Mouse (Mus musculus) myocyte (in vitro differentiated cells): ENCODE data around the gene Prr14. TPM values are rescaled to one million over a fixed set of nuclear protein-coding genes. Genes with fewer than 3 reads are reported as not detected.
A peak's percentile ranks its signal among the peaks of the same experiment; 100 is the strongest.

Experiments
- H3K27me3 ChIP-seq: one replicate; pipeline ENCODE4 v1.6.1; 2011; ENCODE audit not compliant: control insufficient read depth, insufficient read depth, insufficient read length
- H3K36me3 ChIP-seq: one replicate; pipeline ENCODE4 v1.6.1; 2011; ENCODE audit not compliant: control insufficient read depth, insufficient read depth
- H3K4me2 ChIP-seq: one replicate; pipeline ENCODE4 v1.6.1; 2011; ENCODE audit warnings: low read depth, control low read depth
- H3K4me3 ChIP-seq: one replicate; pipeline ENCODE4 v1.5.1; 2011; ENCODE audit warnings: mild to moderate bottlenecking, control low read depth, moderate library complexity
- H3K79me2 ChIP-seq: one replicate; pipeline ENCODE4 v1.6.1; 2011; ENCODE audit not compliant: control insufficient read depth, insufficient read depth
- H3ac ChIP-seq: one replicate; pipeline ENCODE4 v1.6.1; 2011; ENCODE audit not compliant: control insufficient read depth, insufficient read length
- CEBPB ChIP-seq: IDR thresholded peaks from 2 replicates; pipeline ENCODE4 v1.6.1; 2011; ENCODE audit warnings: mild to moderate bottlenecking, moderate library complexity; ENCODE audit not compliant: poor library complexity, insufficient read depth, severe bottlenecking
- E2F4 ChIP-seq: IDR thresholded peaks from one replicate; pipeline ENCODE4 v1.6.1; 2011; ENCODE audit warnings: mild to moderate bottlenecking, control low read depth, moderate library complexity; ENCODE audit not compliant: insufficient read depth
- MAX ChIP-seq: IDR thresholded peaks from one replicate; pipeline ENCODE4 v1.6.1; 2011; ENCODE audit warnings: low read depth, mild to moderate bottlenecking, control low read depth
- MYOD1 ChIP-seq, 3 experiments: IDR thresholded peaks; one replicate each; pipeline ENCODE4 v1.6.1; 2011; ENCODE audit warnings: control low read depth in 2 of 3, low read depth in 2 of 3, mild to moderate bottlenecking in 2 of 3, moderate library complexity in 1 of 3; ENCODE audit not compliant: insufficient read length in 2 of 3, control insufficient read depth in 1 of 3
- MYOG ChIP-seq, 3 experiments: IDR thresholded peaks; one replicate each; pipeline ENCODE4 v1.6.1; 2011; ENCODE audit warnings: control low read depth in 2 of 3, low read depth in 2 of 3, mild to moderate bottlenecking in 2 of 3; ENCODE audit not compliant: insufficient read length in 2 of 3, control insufficient read depth in 1 of 3, insufficient read depth in 1 of 3
- POLR2A ChIP-seq: IDR thresholded peaks from one replicate; pipeline ENCODE4 v1.6.1; 2011; ENCODE audit warnings: low read depth, mild to moderate bottlenecking, control low read depth, moderate library complexity; ENCODE audit not compliant: insufficient read length
- POLR2AphosphoS2 ChIP-seq: IDR thresholded peaks from one replicate; pipeline ENCODE4 v1.6.1; 2011; ENCODE audit warnings: low read depth, control low read depth; ENCODE audit not compliant: insufficient read length
- REST ChIP-seq: IDR thresholded peaks from one replicate; pipeline ENCODE4 v1.6.1; 2011; ENCODE audit warnings: mild to moderate bottlenecking, control low read depth, moderate library complexity; ENCODE audit not compliant: insufficient read depth, insufficient read length
- SRF ChIP-seq: IDR thresholded peaks from one replicate; pipeline ENCODE4 v1.6.1; 2011; ENCODE audit warnings: low read depth; ENCODE audit not compliant: control insufficient read depth, insufficient read length
- TCF12 ChIP-seq: IDR thresholded peaks from one replicate; pipeline ENCODE4 v1.6.1; 2011; ENCODE audit warnings: mild to moderate bottlenecking, control low read depth; ENCODE audit not compliant: poor library complexity, insufficient read depth, severe bottlenecking
- TCF3 ChIP-seq: IDR thresholded peaks from one replicate; pipeline ENCODE4 v1.6.1; 2011; ENCODE audit warnings: low read depth, control low read depth; ENCODE audit not compliant: insufficient read length
- USF1 ChIP-seq: IDR thresholded peaks from one replicate; pipeline ENCODE4 v1.6.1; 2011; ENCODE audit warnings: low read depth, mild to moderate bottlenecking, control low read depth, moderate library complexity
- polyA plus RNA-seq: library from polyadenylated mRNA; unstranded; fragments of >200 nt; fragmentation: generic; extraction: Trizol; gene quantifications from one replicate; pipeline ENCODE4 v1.2.1, GENCODE M21; 2012; ENCODE audit warnings: missing spikeins

The Prr14 gene
- polyA plus RNA-seq, 1 experiment, result 26.5 TPM

GRCm38 (mm10) chr7:127472060-127472459 is 12.6 kb downstream of the Prr14 start:
- Histone ChIP-seq H3K36me3 (peaks cover 35% of the 10 kb centered on the region), H3ac (peak overlapping the region; percentile 64)
- TF ChIP-seq MAX (no peak), USF1 (no peak), POLR2AphosphoS2 (no peak), MYOD1 (IDR thresholded peaks at IDR 0.05; ENCODE audit: control insufficient read depth in 1 of 3, insufficient read length in 2 of 3, low read depth in 2 of 3) (no peak), TCF12 (no peak), REST (no peak), E2F4 (no peak), POLR2A (no peak), TCF3 (no peak), CEBPB (no peak), MYOG (IDR thresholded peaks at IDR 0.05; ENCODE audit: control insufficient read depth in 1 of 3, insufficient read depth in 1 of 3, insufficient read length in 2 of 3, low read depth in 2 of 3) (no peak), SRF (no peak)

GRCm38 (mm10) chr7:127473705-127474104 is 14.3 kb downstream of the Prr14 start:
- Histone ChIP-seq H3K27me3 (no peaks in the 10 kb centered on the region), H3K36me3 (peaks cover 29% of the 10 kb centered on the region), H3K4me3 (no peak overlapping the region), H3K79me2 (peaks cover 31% of the 10 kb centered on the region), H3ac (no peak overlapping the region), H3K4me2 (no peak overlapping the region)
- no peak for TF ChIP-seq MYOD1 (IDR thresholded peaks at IDR 0.05; ENCODE audit: control insufficient read depth in 1 of 3, insufficient read length in 2 of 3, low read depth in 2 of 3)
- TF ChIP-seq E2F4, result no peak
- TF ChIP-seq REST, result no peak
- TF ChIP-seq SRF, result no peak
- no peak for TF ChIP-seq MYOG (IDR thresholded peaks at IDR 0.05; ENCODE audit: control insufficient read depth in 1 of 3, insufficient read depth in 1 of 3, insufficient read length in 2 of 3, low read depth in 2 of 3)
- TF ChIP-seq POLR2AphosphoS2, result no peak

More at GRCm38 (mm10) chr7:127472060-127472459, 12.6 kb downstream of the Prr14 start:
- Histone ChIP-seq H3K4me2 (peak overlapping the region; percentile 98), H3K79me2 (peaks cover 44% of the 10 kb centered on the region), H3K27me3 (no peaks in the 10 kb centered on the region), H3K4me3 (peak overlapping the region; percentile 98)

- TF ChIP-seq REST (no peak), POLR2AphosphoS2 (no peak), POLR2A (no peak), MAX (no peak), TCF3 (no peak), MYOG (IDR thresholded peaks at IDR 0.05; ENCODE audit: control insufficient read depth in 1 of 3, insufficient read depth in 1 of 3, insufficient read length in 2 of 3, low read depth in 2 of 3) (no peak), TCF12 (no peak), CEBPB (no peak), USF1 (no peak)
- H3K36me3 ChIP-seq, result peaks cover 29% of the 10 kb centered on the region
- no peak overlapping the region for H3K4me3 ChIP-seq
Observed at GRCm38 (mm10) chr7:127474378-127475070, 15.1 kb downstream of the Prr14 start.

GRCm38 (mm10) chr7:127475186-127475740 is 15.9 kb downstream of the Prr14 start:
- no peak for TF ChIP-seq TCF3
- no peak for TF ChIP-seq TCF12
- no peak for TF ChIP-seq REST
- no peak for TF ChIP-seq E2F4
- TF ChIP-seq MYOG (IDR thresholded peaks at IDR 0.05; ENCODE audit: control insufficient read depth in 1 of 3, insufficient read depth in 1 of 3, insufficient read length in 2 of 3, low read depth in 2 of 3), result no peak
- Histone ChIP-seq H3K36me3 (peaks cover 29% of the 10 kb centered on the region), H3ac (no peak overlapping the region), H3K27me3 (no peaks in the 10 kb centered on the region), H3K4me2 (no peak overlapping the region), H3K79me2 (peaks cover 30% of the 10 kb centered on the region), H3K4me3 (no peak overlapping the region)

More at GRCm38 (mm10) chr7:127474378-127475070, 15.1 kb downstream of the Prr14 start:
- Histone ChIP-seq H3K27me3 (no peaks in the 10 kb centered on the region), H3K79me2 (peaks cover 28% of the 10 kb centered on the region), H3K4me2 (no peak overlapping the region), H3ac (no peak overlapping the region)

GRCm38 (mm10) chr7:127476336-127476735 is 16.9 kb downstream of the Prr14 start:
- H3K27me3 ChIP-seq, result no peaks in the 10 kb centered on the region
- no peak overlapping the region for H3K4me3 ChIP-seq
- H3K36me3 ChIP-seq, result peaks cover 29% of the 10 kb centered on the region
- no peak overlapping the region for H3ac ChIP-seq
- peak; percentile 21 for TF ChIP-seq POLR2AphosphoS2
- no peak for TF ChIP-seq REST
- peak overlapping the region; percentile 99 for H3K4me2 ChIP-seq
- H3K79me2 ChIP-seq, result peaks cover 40% of the 10 kb centered on the region
